ENCODE assay signal across 28 mouse cellular contexts in genomic region chr11:35096538-35096937, GRCm38 (mm10). TPM values are rescaled to one million over a fixed set of nuclear protein-coding genes. Genes with fewer than 3 reads are reported as not detected.
DNase-seq lines count a peak whose midpoint lies in the region; ATAC-seq and TF ChIP-seq lines count a peak whose summit lies in the region.
"Had no signal": no experiment of that assay in that cellular context is flagged by ENCODE, and none has a peak within 500 bp of the region (broad histone marks: within the 10 kb centered on the region; RNA-seq: fewer than 3 reads in every experiment).

No protein-coding gene starts in this region.

- ATAC-seq in forebrain, embryonic 13.5 days: peak; percentile 73; the same call in 1 of the 2 replicates
- no peak for ATAC-seq in forebrain, embryonic 12.5 days (ENCODE audit: low FRiP score)
- no peak for ATAC-seq in intestine, embryonic 16.5 days
- ATAC-seq: CD4-positive, CD25-positive, alpha-beta regulatory T cell, adult 4 months; liver, embryonic 12.5 days; liver, postnatal 0 days; midbrain, embryonic 13.5 days had no signal

- dilution Hi-C loops in CH12.LX (cut with MboI; ENCODE audit: extremely low pct_ligation_motif_present, extremely low pct_unique_long_range_greater_than_20kb, low sequenced_read_pairs): no loop called here

- H3K36me3 ChIP-seq in forebrain, embryonic 13.5 days (ENCODE audit: poor library complexity, severe bottlenecking): no peaks in the 10 kb centered on the region
- no peaks in the 10 kb centered on the region for H3K36me3 ChIP-seq in forebrain, embryonic 12.5 days (replicated peaks)
- no peaks in the 10 kb centered on the region for H3K36me3 ChIP-seq in CH12.LX (replicated peaks in 1 of 2; ENCODE audit: control insufficient read depth in 1 of 2, insufficient read depth in 1 of 2, low read length in 1 of 2)
- H3K36me3 ChIP-seq in intestine, embryonic 16.5 days (ENCODE audit: control insufficient read depth, insufficient read depth, low read length): no peaks in the 10 kb centered on the region
- H3K36me3 ChIP-seq: embryonic facial prominence, embryonic 13.5 days; heart, embryonic 12.5 days; hindbrain, embryonic 12.5 days; liver, embryonic 12.5 days; midbrain, embryonic 13.5 days; stomach, embryonic 15.5 days had no signal

- TF ChIP-seq POLR2A in CH12.LX (IDR thresholded peaks at IDR 0.05; ENCODE audit: low read depth, low read length): no peak

- DNase-seq in heart, postnatal 4 days: peak; percentile 36
- DNase-seq in heart, adult 11 months: no peak
- DNase-seq in CH12.LX (ENCODE audit: extremely low read depth): peak; percentile 62
- peak; percentile 15 for DNase-seq in NIH3T3 (ENCODE audit: low read depth)
- DNase-seq in layer of hippocampus, adult 2 months (ENCODE audit: low spot score in 2 of 2): no peak
- DNase-seq: adrenal gland, postnatal 25 days; cerebellum, adult 9-10 months; gastrocnemius, postnatal 10 days; heart, adult 2 months; kidney, adult 11 months; kidney, postnatal 14 days; liver, postnatal 0 days; lung, postnatal 4 days; right cerebral cortex, postnatal 25 days had no signal

- no peak overlapping the region for H3K9ac ChIP-seq in forebrain, embryonic 13.5 days
- H3K9ac ChIP-seq in forebrain, embryonic 12.5 days: no peak overlapping the region
- no peak overlapping the region for H3K9ac ChIP-seq in CH12.LX (ENCODE audit: insufficient read depth, low read depth)
- no peak overlapping the region for H3K9ac ChIP-seq in intestine, embryonic 16.5 days (ENCODE audit: low read depth, low read length)
- H3K9ac ChIP-seq: embryonic facial prominence, embryonic 13.5 days; heart, embryonic 12.5 days; hindbrain, embryonic 12.5 days; liver, embryonic 12.5 days; liver, postnatal 0 days; midbrain, embryonic 13.5 days; stomach, embryonic 15.5 days had no signal

- no peaks in the 10 kb centered on the region for H3K4me1 ChIP-seq in forebrain, embryonic 13.5 days
- H3K4me1 ChIP-seq in forebrain, embryonic 12.5 days: no peaks in the 10 kb centered on the region
- H3K4me1 ChIP-seq in CH12.LX (ENCODE audit: control insufficient read depth in 1 of 2, insufficient read depth in 2 of 2): peaks cover 2 to 21% of the 10 kb centered on the region in 2 experiments; a peak in 3 of 4 replicates
- no peaks in the 10 kb centered on the region for H3K4me1 ChIP-seq in intestine, embryonic 16.5 days (ENCODE audit: control insufficient read depth, insufficient read depth, low read length)
- H3K4me1 ChIP-seq: embryonic facial prominence, embryonic 13.5 days; hindbrain, embryonic 12.5 days; liver, embryonic 12.5 days; megakaryocyte, embryonic 14.5 days; midbrain, embryonic 13.5 days; stomach, embryonic 15.5 days had no signal

- no peak overlapping the region for H3K4me3 ChIP-seq in forebrain, embryonic 13.5 days
- H3K4me3 ChIP-seq in forebrain, embryonic 12.5 days (replicated peaks): no peak overlapping the region
- H3K4me3 ChIP-seq in CH12.LX (replicated peaks in 1 of 3; ENCODE audit: low read depth in 2 of 3, low read length in 2 of 3, poor library complexity in 1 of 3): no peak overlapping the region
- no peak overlapping the region for H3K4me3 ChIP-seq in layer of hippocampus, adult 2 months
- no peak overlapping the region for H3K4me3 ChIP-seq in intestine, embryonic 16.5 days (ENCODE audit: low read length)
- H3K4me3 ChIP-seq: embryonic facial prominence, embryonic 13.5 days; heart, adult 2 months; heart, embryonic 12.5 days; hindbrain, embryonic 12.5 days; left cerebral cortex, adult 2 months; liver, embryonic 12.5 days; megakaryocyte, embryonic 14.5 days; midbrain, embryonic 13.5 days; stomach, embryonic 15.5 days had no signal

- no peak overlapping the region for H3K4me2 ChIP-seq in forebrain, embryonic 13.5 days
- no peak overlapping the region for H3K4me2 ChIP-seq in forebrain, embryonic 12.5 days
- peak overlapping the region; percentile 33; the same call in 1 of the 2 replicates for H3K4me2 ChIP-seq in CH12.LX (ENCODE audit: insufficient read depth, low read depth, poor library complexity, severe bottlenecking)
- no peak overlapping the region for H3K4me2 ChIP-seq in intestine, embryonic 16.5 days (ENCODE audit: low read depth, low read length)
- H3K4me2 ChIP-seq: embryonic facial prominence, embryonic 13.5 days; heart, embryonic 12.5 days; hindbrain, embryonic 12.5 days; liver, embryonic 12.5 days; midbrain, embryonic 13.5 days; stomach, embryonic 15.5 days had no signal

- peak; percentile 35; the same call in 1 of the 2 replicates for TF ChIP-seq EP300 in CH12.LX (IDR thresholded peaks at IDR 0.05; ENCODE audit: low read length)

- peak; percentile 1 for TF ChIP-seq RAD21 in CH12.LX (IDR thresholded peaks at IDR 0.05; ENCODE audit: low read depth, low read length)

- no peaks in the 10 kb centered on the region for H3K79me2 ChIP-seq in CH12.LX (replicated peaks; ENCODE audit: control insufficient read depth, extremely low read depth, insufficient read depth, poor library complexity, severe bottlenecking)

- no peaks in the 10 kb centered on the region for H3K27me3 ChIP-seq in forebrain, embryonic 13.5 days
- H3K27me3 ChIP-seq in forebrain, embryonic 12.5 days: no peaks in the 10 kb centered on the region
- H3K27me3 ChIP-seq in CH12.LX (replicated peaks): no peaks in the 10 kb centered on the region
- no peaks in the 10 kb centered on the region for H3K27me3 ChIP-seq in intestine, embryonic 16.5 days (replicated peaks; ENCODE audit: control insufficient read depth, insufficient read depth, low read length)
- H3K27me3 ChIP-seq: embryonic facial prominence, embryonic 13.5 days; heart, embryonic 12.5 days; hindbrain, embryonic 12.5 days; liver, embryonic 12.5 days; megakaryocyte, embryonic 14.5 days; midbrain, embryonic 13.5 days; stomach, embryonic 15.5 days had no signal

- H3K27ac ChIP-seq in forebrain, embryonic 13.5 days: no peak overlapping the region
- no peak overlapping the region for H3K27ac ChIP-seq in forebrain, embryonic 12.5 days
- no peak overlapping the region for H3K27ac ChIP-seq in CH12.LX (ENCODE audit: insufficient read depth, low read depth)
- no peak overlapping the region for H3K27ac ChIP-seq in layer of hippocampus, adult 2 months
- H3K27ac ChIP-seq in intestine, embryonic 16.5 days (ENCODE audit: low read length): no peak overlapping the region
- H3K27ac ChIP-seq: embryonic facial prominence, embryonic 13.5 days; heart, adult 2 months; hindbrain, embryonic 12.5 days; left cerebral cortex, adult 2 months; liver, embryonic 12.5 days; midbrain, embryonic 13.5 days; stomach, embryonic 15.5 days had no signal

- in situ Hi-C loops in CH12.LX (cut with MboI; ENCODE audit: low pct_ligation_motif_present, low pct_unique_long_range_greater_than_20kb, low sequenced_read_pairs): loop anchor here (25.0 kb wide), 1 partner anchor 209 kb away; no protein-coding TSS in a partner anchor

- no peaks in the 10 kb centered on the region for H3K9me3 ChIP-seq in forebrain, embryonic 13.5 days (replicated peaks)
- H3K9me3 ChIP-seq in forebrain, embryonic 12.5 days: no peaks in the 10 kb centered on the region
- H3K9me3 ChIP-seq in CH12.LX (replicated peaks; ENCODE audit: low read length): peaks cover 6% of the 10 kb centered on the region
- no peaks in the 10 kb centered on the region for H3K9me3 ChIP-seq in intestine, embryonic 16.5 days (ENCODE audit: control insufficient read depth, low read length)
- H3K9me3 ChIP-seq: embryonic facial prominence, embryonic 13.5 days; heart, embryonic 12.5 days; hindbrain, embryonic 12.5 days; liver, embryonic 12.5 days; megakaryocyte, embryonic 14.5 days; midbrain, embryonic 13.5 days; stomach, embryonic 15.5 days had no signal

- TF ChIP-seq CTCF in CH12.LX (conservative IDR thresholded peaks at IDR 0.05 in 1 of 2, IDR thresholded peaks at IDR 0.05 in 1 of 2; ENCODE audit: low read depth in 2 of 2, low read length in 2 of 2): no peak
- TF ChIP-seq CTCF in layer of hippocampus, adult 2 months (conservative IDR thresholded peaks at IDR 0.05): no peak

- WGBS in forebrain, embryonic 13.5 days: 62% methylated on average over 5 of the region's 5 CpGs
- WGBS in forebrain, embryonic 12.5 days: 61% methylated on average over 5 of the region's 5 CpGs
- 74% methylated on average over 5 of the region's 5 CpGs for WGBS in intestine, embryonic 16.5 days

TF ChIP-seq in CH12.LX, 34 proteins besides CTCF, POLR2A, EP300 and RAD21:
- TF ChIP-seq SMC3 (IDR thresholded peaks at IDR 0.05; ENCODE audit: low read depth, low read length) (0 out of 2 replicates have a peak, but pooled peaks have one; percentile 11), BHLHE40 (IDR thresholded peaks at IDR 0.05; ENCODE audit: low read depth, low read length) (peak; percentile 82), ZKSCAN1 (IDR thresholded peaks at IDR 0.05; ENCODE audit: borderline replicate concordance, low read depth, low read length) (no peak), TBP (conservative IDR thresholded peaks at IDR 0.05; ENCODE audit: low read depth, low read length) (no peak), IRF4 (IDR thresholded peaks at IDR 0.05; ENCODE audit: low read depth, low read length) (0 out of 2 replicates have a peak, but pooled peaks have one; percentile 39), TCF12 (IDR thresholded peaks at IDR 0.05; ENCODE audit: low read depth, low read length) (0 out of 2 replicates have a peak, but pooled peaks have one; percentile 43), ETS1 (conservative IDR thresholded peaks at IDR 0.05; ENCODE audit: low read depth, low read length) (0 out of 2 replicates have a peak, but pooled peaks have one; percentile 31)

RNA-seq across cellular contexts. Expression of gene Slit3, which starts 24.5 kb away (rescaled TPM):
- polyA plus RNA-seq in forebrain, embryonic 13.5 days (2015; fragmentation: Nextera tagmentation; extraction: Ambion mirVana): 2.6 and 3.5 TPM in 2 replicates
- 3.5 and 6.3 TPM in 2 replicates for polyA plus RNA-seq in forebrain, embryonic 12.5 days (2016; fragmentation: Nextera tagmentation; extraction: Ambion mirVana)
- total RNA-seq in heart, postnatal 4 days (2021): 10 to 100 TPM; 28.7 to 31.3 TPM
- total RNA-seq in CH12.LX (2012; rRNA removed) (0.42 and 0.55 TPM in 2 replicates), CH12.LX (2014; rRNA removed) (2.6 and 2.8 TPM in 2 replicates)
- 4.8 and 5.5 TPM in 2 replicates for polyA plus RNA-seq in CH12.LX (2012; ENCODE audit: insufficient read length, low read depth)
- 100 to 1,000 TPM in 1 of 2 experiments, 10 to 100 TPM in 1; 98.9 to 106 TPM for total RNA-seq in layer of hippocampus, adult 2 months (2021)
- polyA plus RNA-seq in intestine, embryonic 16.5 days (2015; fragmentation: Nextera tagmentation; extraction: Ambion mirVana): 5.8 and 5.9 TPM in 2 replicates
- total RNA-seq: common myeloid progenitor, adult 5-6 weeks; neutrophil, adult 5-6 weeks had no signal
- polyA plus RNA-seq: CD4-positive, CD25-positive, alpha-beta regulatory T cell, adult 4 months had no signal

Comparison
In these comparisons a context has a peak if more than half of its experiments do, and no peak if none do; other contexts are left out.
1. DNase-seq: peak in heart, postnatal 4 days (single experiment), CH12.LX (single experiment) and NIH3T3 (single experiment); none in heart, adult 11 months (single experiment) and layer of hippocampus, adult 2 months (0 of 2).